Mouse (Mus musculus) CD4-positive, CD25-positive, alpha-beta regulatory T cell, adult 2 months (primary cell): ENCODE data around the gene Rnf180.

Experiments
- DNase-seq: peaks from one replicate; pipeline ENCODE4 v3.0.0-alpha.2; 2012; ENCODE audit warnings: low read depth, low spot score

Gene Rnf180

GRCm38 (mm10) chr13:105130080-105130479 lies 164.5 kb downstream of the Rnf180 start:
- no peak for DNase-seq

- no peak for DNase-seq
Measured at GRCm38 (mm10) chr13:105122092-105122491, 172.5 kb downstream of the Rnf180 start.

GRCm38 (mm10) chr13:105121617-105122016 lies 173.0 kb downstream of the Rnf180 start:
- DNase-seq, result no peak

- no peak for DNase-seq
Measured at GRCm38 (mm10) chr13:105111599-105111998, 183.0 kb downstream of the Rnf180 start.

- no peak for DNase-seq
Measured at GRCm38 (mm10) chr13:105104385-105104784, 190.2 kb downstream of the Rnf180 start.

- DNase-seq, result no peak
Measured at GRCm38 (mm10) chr13:105100705-105101104, 193.9 kb downstream of the Rnf180 start.

- DNase-seq, result no peak
Measured at GRCm38 (mm10) chr13:105096316-105096715, 198.3 kb downstream of the Rnf180 start.

GRCm38 (mm10) chr13:105089276-105089675 lies 205.3 kb downstream of the Rnf180 start:
- no peak for DNase-seq

- no peak for DNase-seq
Measured at GRCm38 (mm10) chr13:105081862-105082261, 212.8 kb downstream of the Rnf180 start, which contains the start of gene 4933425L06Rik. Gene 4933425L06Rik (plus strand): TSS chr13:105082122.
